Mouse (Mus musculus) bone marrow, adult 2 months (tissue): ENCODE results near the gene Ints3. TPM values are rescaled to one million over a fixed set of nuclear protein-coding genes. Genes with fewer than 3 reads are reported as not detected.
"Not testable (repeated sequence)": the region's sequence is repeated elsewhere in the genome, so short reads cannot be mapped to it uniquely, and the experiment has no call there.

Source experiments
- H3K27ac ChIP-seq: fragments of 200-500 bp; 2 replicates; pipeline ENCODE4 v1.5.1; 2012; ENCODE audit warnings: low read depth, mild to moderate bottlenecking, control low read depth, inconsistent platforms, low read length; ENCODE audit not compliant: control insufficient read depth, poor library complexity, insufficient read depth
- H3K4me1 ChIP-seq: fragments of 200-500 bp; 2 replicates; pipeline ENCODE4 v1.6.1; 2011; ENCODE audit warnings: low read length; ENCODE audit not compliant: control insufficient read depth, insufficient read depth
- H3K4me3 ChIP-seq: fragments of 200-500 bp; replicated peaks from 2 replicates; pipeline ENCODE3; 2011; ENCODE audit warnings: mild to moderate bottlenecking, low read depth, low read length, control low read depth; ENCODE audit not compliant: control insufficient read depth
- CTCF ChIP-seq: fragments of 200-500 bp; IDR thresholded peaks from 2 replicates; pipeline ENCODE4 v1.5.1; 2011; ENCODE audit warnings: low read length, control low read depth; ENCODE audit not compliant: control insufficient read depth, insufficient read depth
- POLR2A ChIP-seq: fragments of 200-500 bp; IDR thresholded peaks from 2 replicates; pipeline ENCODE4 v1.6.1; 2011; ENCODE audit warnings: low read depth, mild to moderate bottlenecking, control low read depth, low read length, borderline replicate concordance; ENCODE audit not compliant: control insufficient read depth
- WGBS: fragments of 180-500 bp; shearing (Covaris S2); methylation state at CpG from one replicate; pipeline ENCODE4 v1.1.7; 2018; 5-methylcytosine and 5-hydroxymethylcytosine counted together
- polyA plus RNA-seq: library from polyadenylated mRNA; stranded (reverse); fragments of >200 nt; gene quantifications from 2 replicates; pipeline ENCODE4 v1.2.4, GENCODE M21; 2011; ENCODE audit warnings: low replicate concordance; ENCODE audit not compliant: missing spikeins, insufficient read depth, insufficient read length

Ints3 gene
- polyA plus RNA-seq, 1 experiment = 21.2 TPM

GRCm38 (mm10) chr3:90369041-90369440 lies 64.4 kb downstream of the Ints3 start:
- WGBS = 66% methylated on average over 2 of the region's 2 CpGs
- Histone ChIP-seq H3K4me3 (no peak overlapping the region), H3K4me1 (no peaks in the 10 kb centered on the region; the same call in 1 of the 2 replicates), H3K27ac (no peak overlapping the region)
- TF ChIP-seq CTCF = no peak
- no peak for TF ChIP-seq POLR2A

- WGBS = 79% methylated on average over 5 of the region's 5 CpGs
- peaks cover 1% of the 10 kb centered on the region; the same call in 1 of the 2 replicates for H3K4me1 ChIP-seq
- no peak overlapping the region for H3K27ac ChIP-seq
- H3K4me3 ChIP-seq = no peak overlapping the region
- no peak for TF ChIP-seq POLR2A
- TF ChIP-seq CTCF = no peak
These were observed 66.3 kb downstream of the Ints3 start for GRCm38 (mm10) chr3:90367001-90367632.

- H3K4me3 ChIP-seq = no peak overlapping the region
- H3K4me1 ChIP-seq = peaks cover 1% of the 10 kb centered on the region; the same call in 1 of the 2 replicates
- TF ChIP-seq CTCF (no peak), POLR2A (no peak)
- 28% methylated on average over 2 of the region's 2 CpGs for WGBS
- H3K27ac ChIP-seq = no peak overlapping the region
These were observed 71.1 kb downstream of the Ints3 start for GRCm38 (mm10) chr3:90362346-90362745.

GRCm38 (mm10) chr3:90361476-90361875 lies 71.9 kb downstream of the Ints3 start:
- H3K4me1 ChIP-seq = peaks cover 1% of the 10 kb centered on the region; the same call in 1 of the 2 replicates
- WGBS = 57% methylated on average over 4 of the region's 4 CpGs
- H3K4me3 ChIP-seq = no peak overlapping the region
- TF ChIP-seq CTCF (no peak), POLR2A (no peak)
- no peak overlapping the region for H3K27ac ChIP-seq

- Histone ChIP-seq H3K27ac (no peak overlapping the region), H3K4me1 (peaks cover 1% of the 10 kb centered on the region; the same call in 1 of the 2 replicates), H3K4me3 (no peak overlapping the region)
- 5% methylated on average over 1 of the region's 1 CpGs for WGBS
- TF ChIP-seq CTCF = no peak
- no peak for TF ChIP-seq POLR2A
These were observed 74.2 kb downstream of the Ints3 start for GRCm38 (mm10) chr3:90359230-90359629.

- peaks cover 1% of the 10 kb centered on the region; the same call in 1 of the 2 replicates for H3K4me1 ChIP-seq
- H3K27ac ChIP-seq = no peak overlapping the region
- H3K4me3 ChIP-seq = no peak overlapping the region
- TF ChIP-seq CTCF (no peak), POLR2A (no peak)
- WGBS = 87% methylated on average over 7 of the region's 7 CpGs
These were observed 75.5 kb downstream of the Ints3 start for GRCm38 (mm10) chr3:90357959-90358358.

- Histone ChIP-seq H3K4me3 (no peak overlapping the region), H3K27ac (no peak overlapping the region), H3K4me1 (no peaks in the 10 kb centered on the region; the same call in 1 of the 2 replicates)
- 96% methylated on average over 4 of the region's 4 CpGs for WGBS
- TF ChIP-seq POLR2A (no peak), CTCF (no peak)
These were observed 85.6 kb downstream of the Ints3 start for GRCm38 (mm10) chr3:90347847-90348246.

GRCm38 (mm10) chr3:90342853-90343252 lies 90.6 kb downstream of the Ints3 start:
- WGBS = 79% methylated on average over 2 of the region's 2 CpGs
- not testable (repeated sequence) for H3K4me3 ChIP-seq, H3K27ac ChIP-seq, H3K4me1 ChIP-seq

Other genes starting within 250 kb of the Ints3 start
- gene Rps27, start 220.0 kb downstream of the Ints3 start, polyA plus RNA-seq = 16.3 and 168 TPM in 2 replicates
- 11.5 and 13.0 TPM in 2 replicates for gene Rab13, start 219.9 kb downstream of the Ints3 start, polyA plus RNA-seq
- gene Jtb, start 202.0 kb downstream of the Ints3 start, polyA plus RNA-seq = 38.7 and 72.7 TPM in 2 replicates
- not detected in 2 replicates for gene Creb3l4, start 190.1 kb downstream of the Ints3 start, polyA plus RNA-seq
- gene Slc39a1, start 185.4 kb downstream of the Ints3 start, polyA plus RNA-seq = 11.6 and 29.3 TPM in 2 replicates
- 45.5 and 67.3 TPM in 2 replicates for gene Crtc2, start 179.5 kb downstream of the Ints3 start, polyA plus RNA-seq
- gene Dennd4b, start 168.4 kb downstream of the Ints3 start, polyA plus RNA-seq = 24.7 and 68.6 TPM in 2 replicates
- gene Gatad2b, start 140.4 kb downstream of the Ints3 start, polyA plus RNA-seq = 13.9 and 17.5 TPM in 2 replicates
- 4.4 and 5.6 TPM in 2 replicates for gene Slc27a3, start 43.7 kb downstream of the Ints3 start, polyA plus RNA-seq
- 6.4 and 10.6 TPM in 2 replicates for gene Npr1, start 32.2 kb upstream of the Ints3 start, polyA plus RNA-seq
- gene Ilf2, start 42.5 kb upstream of the Ints3 start, polyA plus RNA-seq = 85.2 and 110 TPM in 2 replicates
- gene Snapin, start 57.4 kb upstream of the Ints3 start, polyA plus RNA-seq = 14.8 and 22.4 TPM in 2 replicates
- gene Chtop, start 75.9 kb upstream of the Ints3 start, polyA plus RNA-seq = 74.1 and 92.0 TPM in 2 replicates
- 33.5 and 34.4 TPM in 2 replicates for gene S100a1, start 80.8 kb upstream of the Ints3 start, polyA plus RNA-seq
- gene S100a13, start 80.8 kb upstream of the Ints3 start, polyA plus RNA-seq = 60.0 and 93.3 TPM in 2 replicates
- not detected in 2 replicates for gene S100a14, start 93.2 kb upstream of the Ints3 start, polyA plus RNA-seq
- gene S100a16, start 103.6 kb upstream of the Ints3 start, polyA plus RNA-seq = 10.9 and 17.1 TPM in 2 replicates
- gene S100a3, start 127.0 kb upstream of the Ints3 start, polyA plus RNA-seq = not detected in 2 replicates
- gene S100a2, start 156.6 kb upstream of the Ints3 start, polyA plus RNA-seq = not detected in 2 replicates
- gene Gm42674, start 168.3 kb upstream of the Ints3 start, polyA plus RNA-seq = not detected in 2 replicates
- gene S100a4, start 170.1 kb upstream of the Ints3 start, polyA plus RNA-seq = 71.4 and 238 TPM in 2 replicates
- gene S100a5, start 174.9 kb upstream of the Ints3 start, polyA plus RNA-seq = not detected in 2 replicates
- gene S100a6, start 179.3 kb upstream of the Ints3 start, polyA plus RNA-seq = 391 and 969 TPM in 2 replicates
- 1.0 TPM in 1 of 2 replicates, not detected in the other for gene S100a7a, start 220.4 kb upstream of the Ints3 start, polyA plus RNA-seq
- 4,508 and 18,334 TPM in 2 replicates for gene S100a8, start 235.4 kb upstream of the Ints3 start, polyA plus RNA-seq